Mouse (Mus musculus): Measurements from ENCODE around the gene Dcn. TPM values are rescaled to one million over a fixed set of nuclear protein-coding genes. Genes with fewer than 3 reads are reported as not detected.

Dcn gene
- polyA plus RNA-seq, 1 experiment from 2014 or later: 642 TPM

GRCm38 (mm10) chr10:97567489-97568135, 88.2 kb downstream of the Dcn start:
- Histone ChIP-seq H3K9ac (no peak overlapping the region), H3K27ac (no peak overlapping the region), H3K4me2 (peak overlapping the region; percentile 31; the same call in 1 of the 2 replicates), H3K4me1 (no peaks in the 10 kb centered on the region), H3K9me3 (no peaks in the 10 kb centered on the region), H3K27me3 (replicated peaks) (no peaks in the 10 kb centered on the region), H3K36me3 (0 out of 2 replicates have a peak, but pooled peaks cover 2% of the 10 kb centered on the region), H3K4me3 (replicated peaks) (0 out of 2 replicates have a peak overlapping the region, but pooled peaks have one; percentile 15)
- no peak for ATAC-seq (ENCODE audit: insufficient read depth, low FRiP score, low read depth)
- WGBS: 60% methylated on average over 8 of the region's 8 CpGs

Other genes starting within 250 kb of the Dcn start
- 233 and 255 TPM in 2 replicates for gene Lum, start 85.5 kb downstream of the Dcn start, polyA plus RNA-seq (2015; fragmentation: Nextera tagmentation; extraction: Ambion mirVana)
- gene Kera, start 127.3 kb downstream of the Dcn start, polyA plus RNA-seq (2015; fragmentation: Nextera tagmentation; extraction: Ambion mirVana): 1.2 and 1.3 TPM in 2 replicates
- gene Epyc, start 164.5 kb downstream of the Dcn start, polyA plus RNA-seq (2015; fragmentation: Nextera tagmentation; extraction: Ambion mirVana): 1.1 and 1.2 TPM in 2 replicates
- not detected in 2 replicates for gene Ccer1, start 213.4 kb downstream of the Dcn start, polyA plus RNA-seq (2015; fragmentation: Nextera tagmentation; extraction: Ambion mirVana)
- not detected in 2 replicates for gene C030005K15Rik, start 247.1 kb downstream of the Dcn start, polyA plus RNA-seq (2015; fragmentation: Nextera tagmentation; extraction: Ambion mirVana)

Data from stomach, embryonic 15.5 days (tissue).